Mouse (Mus musculus) Patski (cell line): ENCODE measurements around the gene Slc28a1. TPM values are rescaled to one million over a fixed set of nuclear protein-coding genes. Genes with fewer than 3 reads are reported as not detected.

Source experiments
- ATAC-seq: fragments of 100-300 bp; one replicate; pipeline ENCODE4 v1.8.0; 2021
- CTCF ChIA-PET: fragments of 350-600 bp; sonication (Branson Sonifier 250); formaldehyde crosslinking; loops from one replicate; lab custom pipeline; 2022; ENCODE audit warnings: inconsistent platforms; lab: Charles Lee
- POLR2A ChIA-PET: fragments of 350-600 bp; sonication (Branson Sonifier 250); formaldehyde crosslinking; loops from one replicate; lab custom pipeline; 2022; ENCODE audit warnings: antibody characterized with exemption, inconsistent platforms; lab: Charles Lee
- DNase-seq: peaks from one replicate; pipeline ENCODE4 v3.0.0-alpha.2; 2011; ENCODE audit warnings: low read depth, low spot score
- H3K27me3 ChIP-seq: fragments of 371-371 bp; one replicate; pipeline ENCODE4 v1.5.1; 2021
- CTCF ChIP-seq: fragments of 100-300 bp; IDR thresholded peaks from one replicate; pipeline ENCODE4 v1.5.1; 2021
- in situ Hi-C: fragments of 300-500 bp; cut with MboI; formaldehyde crosslinking; loops from 3 replicates; pipeline ENCODE4 v1.11.1; 2018; ENCODE audit warnings: low pct_unique_long_range_greater_than_20kb, mixed read lengths
- polyA plus RNA-seq: library from polyadenylated mRNA; unstranded; gene quantifications from one replicate; pipeline ENCODE4 v1.2.3, GENCODE M21; 2021

Slc28a1 gene
- polyA plus RNA-seq, 1 experiment from 2014 or later, result not detected

- no peak for DNase-seq
- CTCF ChIA-PET, result interaction anchor here (9.4 kb wide), 1 partner anchor 180 kb away, joined by 148 read pairs; the partner anchor contains the start of gene Rps17
- POLR2A ChIA-PET, result no interaction called here
- ATAC-seq, result no peak
- no peaks in the 10 kb centered on the region for H3K27me3 ChIP-seq
- TF ChIP-seq CTCF, result peak; percentile 46
- in situ Hi-C loops, result loop anchor here (5.0 to 10.0 kb wide), 3 partner anchors 153 to 363 kb away; no protein-coding TSS in a partner anchor
Observed at GRCm38 (mm10) chr7:81161666-81162065, 47.1 kb downstream of the Slc28a1 start.

DNA sequence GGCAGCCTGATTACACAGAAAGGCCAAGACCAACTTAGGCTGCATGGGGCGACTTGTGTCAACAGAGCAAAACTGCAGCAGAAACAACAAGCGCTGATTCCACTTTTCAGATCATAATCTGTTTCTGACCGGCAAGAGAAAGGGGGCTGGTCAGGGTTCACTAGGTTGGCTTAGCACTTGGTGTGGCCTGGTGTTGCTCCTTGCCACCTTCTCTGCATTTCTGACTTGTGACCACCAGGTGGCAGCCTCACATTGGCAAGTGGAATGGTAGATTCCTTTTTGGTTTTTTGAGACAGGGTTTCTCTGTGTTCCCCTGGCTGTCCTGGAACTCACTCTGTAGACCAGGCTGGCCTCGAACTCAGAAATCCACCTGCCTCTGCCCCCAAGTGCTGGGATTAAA is 47.7 kb downstream of the Slc28a1 start:
- no peak for ATAC-seq
- TF ChIP-seq CTCF, result peak; percentile 79

GRCm38 (mm10) chr7:81164411-81164810 is 49.8 kb downstream of the Slc28a1 start:
- no peak for ATAC-seq
- ChIA-PET CTCF (interaction anchor here (0.9 to 9.4 kb wide), 3 partner anchors 9 to 177 kb away, joined by 3 to 148 read pairs (median 5); partner anchors contain the start of gene Rps17), POLR2A (no interaction called here)
- in situ Hi-C loops, result loop anchor here (5.0 to 10.0 kb wide), 3 partner anchors 150 to 360 kb away; no protein-coding TSS in a partner anchor
- no peaks in the 10 kb centered on the region for H3K27me3 ChIP-seq
- no peak for DNase-seq
- no peak for TF ChIP-seq CTCF

More for the DNA sequence above, 47.7 kb downstream of the Slc28a1 start:
- DNase-seq, result no peak
- in situ Hi-C loops, result loop anchor here (5.0 to 10.0 kb wide), 3 partner anchors 152 to 362 kb away; no protein-coding TSS in a partner anchor
- CTCF ChIA-PET, result interaction anchor here (9.4 kb wide), 1 partner anchor 179 kb away, joined by 148 read pairs; the partner anchor contains the start of gene Rps17
- POLR2A ChIA-PET, result no interaction called here
- no peaks in the 10 kb centered on the region for H3K27me3 ChIP-seq

GRCm38 (mm10) chr7:81167124-81167523 is 52.5 kb downstream of the Slc28a1 start:
- ChIA-PET CTCF (interaction anchor here (0.7 to 9.4 kb wide), 18 partner anchors 9 to 175 kb away, joined by 3 to 148 read pairs (median 4); partner anchors contain the start of gene Rps17), POLR2A (interaction anchor here (0.9 to 1.6 kb wide), 4 partner anchors 153 to 176 kb away, joined by 3 to 7 read pairs (median 5); no protein-coding TSS in a partner anchor)
- peak; percentile 85 for TF ChIP-seq CTCF
- ATAC-seq (no peak), DNase-seq (no peak)
- no peaks in the 10 kb centered on the region for H3K27me3 ChIP-seq
- in situ Hi-C loops, result loop anchor here (10.0 kb wide), 2 partner anchors 148 to 358 kb away; no protein-coding TSS in a partner anchor

GRCm38 (mm10) chr7:81169351-81169750 is 54.8 kb downstream of the Slc28a1 start:
- POLR2A ChIA-PET, result no interaction called here
- TF ChIP-seq CTCF, result no peak
- DNase-seq, result no peak
- in situ Hi-C loops, result loop anchor here (10.0 kb wide), 2 partner anchors 145 to 355 kb away; no protein-coding TSS in a partner anchor
- no peaks in the 10 kb centered on the region for H3K27me3 ChIP-seq
- ATAC-seq, result no peak
- CTCF ChIA-PET, result interaction anchor here (9.4 kb wide), 1 partner anchor 172 kb away, joined by 148 read pairs; the partner anchor contains the start of gene Rps17

DNA sequence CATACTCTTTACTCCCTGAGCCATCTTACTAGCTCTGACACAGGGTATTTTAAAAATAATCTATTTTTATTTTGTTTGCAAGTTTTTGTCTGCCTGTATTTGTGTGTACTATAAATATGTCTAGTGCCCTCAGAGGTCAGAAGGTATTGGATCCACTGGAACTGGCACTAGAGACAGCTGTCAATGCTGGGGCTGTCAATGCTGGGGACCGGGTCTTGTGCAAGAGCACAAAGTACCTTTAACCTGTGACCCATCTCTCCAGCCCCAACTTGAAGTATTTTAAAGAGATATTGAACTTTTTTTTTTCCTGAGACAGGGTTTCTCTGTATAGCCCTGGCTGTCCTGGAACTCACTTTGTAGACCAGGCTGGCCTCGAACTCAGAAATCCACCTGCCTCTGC is 59.3 kb downstream of the Slc28a1 start:
- in situ Hi-C loops, result loop anchor here (5.0 kb wide), 1 partner anchor 43 kb away; no protein-coding TSS in a partner anchor
- CTCF ChIA-PET, result interaction anchor here (0.9 to 1.2 kb wide), 2 partner anchors 9 to 31 kb away, joined by 3 read pairs; no protein-coding TSS in a partner anchor

GRCm38 (mm10) chr7:81174654-81175053 is 60.1 kb downstream of the Slc28a1 start:
- ATAC-seq (no peak), DNase-seq (no peak)
- ChIA-PET CTCF (interaction anchor here (0.7 to 1.2 kb wide), 3 partner anchors 10 to 147 kb away, joined by 3 read pairs; no protein-coding TSS in a partner anchor), POLR2A (no interaction called here)
- H3K27me3 ChIP-seq, result no peaks in the 10 kb centered on the region
- in situ Hi-C loops, result loop anchor here (5.0 kb wide), 1 partner anchor 43 kb away; no protein-coding TSS in a partner anchor
- TF ChIP-seq CTCF, result no peak

More for the DNA sequence above, 59.3 kb downstream of the Slc28a1 start:
- POLR2A ChIA-PET, result no interaction called here
- H3K27me3 ChIP-seq, result no peaks in the 10 kb centered on the region
- TF ChIP-seq CTCF, result no peak
- DNase-seq, result no peak
- ATAC-seq, result no peak

- in situ Hi-C loops, result no loop called here
- ChIA-PET CTCF (interaction anchor here (1.3 kb wide), 1 partner anchor 9 kb away, joined by 9 read pairs; no protein-coding TSS in a partner anchor), POLR2A (no interaction called here)
- no peak for TF ChIP-seq CTCF
- DNase-seq (no peak), ATAC-seq (no peak)
- H3K27me3 ChIP-seq, result no peaks in the 10 kb centered on the region
Observed at GRCm38 (mm10) chr7:81176187-81176769, 61.7 kb downstream of the Slc28a1 start.

DNA sequence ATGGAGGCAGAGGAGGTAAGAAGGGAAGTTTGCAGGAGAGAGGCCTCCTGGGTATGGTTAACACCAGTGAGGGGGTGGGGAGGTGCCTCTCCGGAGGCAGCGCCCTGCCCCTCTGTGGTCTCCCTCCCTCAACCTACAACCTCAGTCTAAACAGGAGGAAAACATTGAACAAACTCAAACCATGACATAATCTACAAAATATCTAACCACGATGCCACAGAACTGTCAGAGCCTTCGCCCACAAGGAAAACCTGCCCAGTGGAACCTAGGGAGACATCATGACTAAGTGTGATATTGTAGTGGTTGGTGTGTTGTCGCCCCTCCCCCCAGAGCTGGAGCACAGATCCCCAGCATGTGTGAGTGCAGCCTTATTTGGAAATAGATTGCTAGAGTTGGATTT is 64.9 kb downstream of the Slc28a1 start:
- no peaks in the 10 kb centered on the region for H3K27me3 ChIP-seq
- DNase-seq (no peak), ATAC-seq (peak; percentile 88)
- POLR2A ChIA-PET, result no interaction called here
- in situ Hi-C loops, result no loop called here
- no peak for TF ChIP-seq CTCF
- CTCF ChIA-PET, result interaction anchor here (1.1 kb wide), 1 partner anchor 13 kb away, joined by 3 read pairs; no protein-coding TSS in a partner anchor

- no peak for DNase-seq
- in situ Hi-C loops, result no loop called here
- CTCF ChIA-PET, result interaction anchor here (1.1 kb wide), 1 partner anchor 15 kb away, joined by 4 read pairs; no protein-coding TSS in a partner anchor
- POLR2A ChIA-PET, result interaction anchor here (1.4 kb wide), 1 partner anchor 129 kb away, joined by 3 read pairs; no protein-coding TSS in a partner anchor
- TF ChIP-seq CTCF, result no peak
- no peak for ATAC-seq
- no peaks in the 10 kb centered on the region for H3K27me3 ChIP-seq
Observed at GRCm38 (mm10) chr7:81182492-81183175, 68.0 kb downstream of the Slc28a1 start.
